15 mouse cellular contexts compared by ENCODE assay signal in genomic region chr11:121368731-121369130, GRCm38 (mm10).
"Had no signal": no experiment of that assay in that cellular context is flagged by ENCODE, and none has a peak within 500 bp of the region (broad histone marks: within the 10 kb centered on the region; RNA-seq: fewer than 3 reads in every experiment).

No protein-coding gene starts in this region.

- H3K27me3 ChIP-seq: kidney, embryonic 15.5 days; limb, embryonic 13.5 days; lung, embryonic 15.5 days; midbrain, embryonic 13.5 days had no signal

- DNase-seq: kidney, adult 8-10 months; kidney, postnatal 10 days; kidney, postnatal 36 days; lung, adult 18-20 months; lung, postnatal 10 days; lung, postnatal 36 days; thymus, adult 18-20 months; thymus, postnatal 36 days had no signal

- H3K4me2 ChIP-seq: kidney, embryonic 15.5 days; limb, embryonic 13.5 days; lung, embryonic 15.5 days; midbrain, embryonic 13.5 days had no signal

- H3K4me3 ChIP-seq: kidney, embryonic 15.5 days; limb, embryonic 10.5 days; limb, embryonic 13.5 days; lung, embryonic 15.5 days; midbrain, embryonic 13.5 days had no signal

- H3K9ac ChIP-seq: kidney, embryonic 15.5 days; limb, embryonic 13.5 days; lung, embryonic 15.5 days; midbrain, embryonic 13.5 days had no signal

- ATAC-seq: intestine, postnatal 0 days; midbrain, embryonic 13.5 days; midbrain, embryonic 16.5 days had no signal

- H3K27ac ChIP-seq: kidney, embryonic 15.5 days; limb, embryonic 10.5 days; limb, embryonic 13.5 days; lung, embryonic 15.5 days; midbrain, embryonic 13.5 days had no signal

- H3K9me3 ChIP-seq: kidney, embryonic 15.5 days; limb, embryonic 10.5 days; limb, embryonic 13.5 days; lung, embryonic 15.5 days; midbrain, embryonic 13.5 days had no signal

- H3K4me1 ChIP-seq: kidney, embryonic 15.5 days; lung, embryonic 15.5 days; midbrain, embryonic 13.5 days had no signal

- H3K36me3 ChIP-seq: kidney, embryonic 15.5 days; limb, embryonic 10.5 days; limb, embryonic 13.5 days; lung, embryonic 15.5 days; midbrain, embryonic 13.5 days had no signal
